Mouse (Mus musculus): ENCODE measurements around the gene Hes5. TPM values are rescaled to one million over a fixed set of nuclear protein-coding genes. Genes with fewer than 3 reads are reported as not detected.

The Hes5 gene
- polyA plus RNA-seq, 2 experiments = 0.04 TPM; not detected in 1

DNA sequence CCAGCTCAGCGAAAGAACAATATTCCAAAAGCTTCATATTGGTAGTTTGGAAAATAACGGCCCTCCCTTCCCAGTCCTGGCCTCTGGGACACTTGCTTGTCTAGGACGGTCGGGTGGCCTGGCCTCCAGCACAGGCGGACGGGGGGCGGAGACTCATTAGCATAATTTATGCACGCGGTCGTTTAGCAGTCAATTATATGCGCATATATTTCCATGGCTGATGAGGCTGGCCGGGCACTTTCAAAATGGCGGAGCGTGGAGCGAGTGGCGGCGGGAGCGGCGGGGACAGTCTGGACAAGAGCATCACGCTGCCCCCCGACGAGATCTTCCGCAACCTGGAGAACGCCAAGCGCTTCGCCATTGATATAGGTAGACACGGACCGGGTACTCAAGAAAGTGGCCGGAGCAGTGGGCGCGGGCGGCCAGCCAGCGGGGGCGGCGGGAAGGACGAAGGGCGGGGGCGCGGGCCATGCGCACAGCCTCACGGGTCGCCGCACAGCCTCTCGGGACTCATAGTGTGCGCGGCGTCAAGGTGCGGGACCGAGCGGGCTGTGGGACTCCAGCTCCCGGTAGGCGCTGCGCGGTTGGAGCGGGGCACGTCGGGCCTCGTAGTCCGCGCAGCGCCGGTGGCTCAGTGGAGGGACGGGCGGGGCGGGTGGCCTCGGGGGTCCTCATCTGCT, 3.3 kb downstream of the Hes5 start, which contains the start of gene Pank4:
TSS of gene Pank4 (plus strand) at position 223 of the 680 bp plus-strand sequence.
- peak; percentile 84 for ATAC-seq (ENCODE audit: insufficient read depth)
- peak within 1 kb of the TSS; percentile 92 to 93 for H3K4me3 ChIP-seq (ENCODE audit: insufficient read depth in 1 of 2, low read depth in 2 of 2, low read length in 2 of 2)
- DNase-seq (ENCODE audit: low read depth in 3 of 3, low spot score in 3 of 3) = peak; percentile 81 to 87 (median 86)
- H3K4me2 ChIP-seq (ENCODE audit: low read depth) = peak within 1 kb of the TSS; percentile 96
- H3K36me3 ChIP-seq (replicated peaks; ENCODE audit: control insufficient read depth, insufficient read depth, low read depth) = peaks cover 25% of the 10 kb centered on the region
- peak within 1 kb of the TSS; percentile 97 for H3K9ac ChIP-seq (replicated peaks)
- TF ChIP-seq CTCF (IDR thresholded peaks at IDR 0.05; ENCODE audit: low read depth) (no peak), EP300 (IDR thresholded peaks at IDR 0.05; ENCODE audit: low read depth) (no peak; the same call in 1 of the 2 replicates)
- H3K9me3 ChIP-seq (ENCODE audit: control insufficient read depth, low read length) = no peaks in the 10 kb centered on the region
- H3K27ac ChIP-seq = peak within 1 kb of the TSS; percentile 89
- peaks cover 44% of the 10 kb centered on the region for H3K27me3 ChIP-seq (ENCODE audit: control insufficient read depth, insufficient read depth, low read length)
- under 1% methylated on average over 66 of the region's 66 CpGs for WGBS (ENCODE audit: insufficient replicate concordance)
- H3K4me1 ChIP-seq (replicated peaks; ENCODE audit: control insufficient read depth in 2 of 2, insufficient read depth in 2 of 2, low read length in 1 of 2) = peaks cover 11 to 18% of the 10 kb centered on the region in 2 experiments

DNA sequence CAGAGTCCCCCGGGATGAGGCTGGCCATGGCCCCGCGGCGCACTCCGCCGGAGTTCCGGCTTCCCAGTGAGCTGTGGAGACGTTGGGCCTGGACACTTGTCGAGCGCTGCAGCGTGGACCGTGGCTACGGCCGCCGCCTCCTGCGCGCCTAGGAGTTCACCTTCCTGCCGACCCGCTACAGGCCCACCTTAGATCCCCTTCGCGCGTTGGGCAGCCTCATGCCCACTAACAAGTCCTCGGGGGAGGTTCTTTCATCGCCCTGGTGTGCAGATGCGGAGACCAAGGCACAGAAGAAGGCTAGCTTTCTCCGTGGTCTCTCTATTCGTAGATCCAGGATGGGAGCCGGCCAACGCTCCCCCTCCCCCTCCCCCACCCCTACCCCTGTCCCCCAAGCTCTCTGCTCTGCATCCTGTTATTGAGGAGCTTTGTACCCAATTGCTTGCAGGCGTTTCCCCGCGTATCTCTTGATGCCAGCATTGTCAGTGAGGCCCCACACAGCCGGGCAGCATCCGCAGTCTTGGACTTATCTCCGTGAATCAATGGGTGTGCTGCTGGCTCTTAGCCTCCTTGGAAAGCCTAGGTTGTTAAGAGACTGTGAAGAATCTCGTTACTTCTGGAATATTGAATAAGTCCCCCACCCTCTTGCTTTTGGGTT, 4.0 kb downstream of the Hes5 start:
- peaks cover 38% of the 10 kb centered on the region for H3K27me3 ChIP-seq (ENCODE audit: control insufficient read depth, insufficient read depth, low read length)
- DNase-seq (ENCODE audit: low read depth in 3 of 3, low spot score in 3 of 3) (peak; percentile 74 to 78 (median 76)), ATAC-seq (ENCODE audit: insufficient read depth) (peak; percentile 78)
- H3K4me2 ChIP-seq (ENCODE audit: low read depth) = peak overlapping the region; percentile 96
- WGBS (ENCODE audit: insufficient replicate concordance) = 0% methylated on average over 35 of the region's 36 CpGs
- peaks cover 11 to 18% of the 10 kb centered on the region in 2 experiments for H3K4me1 ChIP-seq (replicated peaks; ENCODE audit: control insufficient read depth in 2 of 2, insufficient read depth in 2 of 2, low read length in 1 of 2)
- TF ChIP-seq EP300 (IDR thresholded peaks at IDR 0.05; ENCODE audit: low read depth) = peak; percentile 52; the same call in 1 of the 2 replicates
- TF ChIP-seq CTCF (IDR thresholded peaks at IDR 0.05; ENCODE audit: low read depth) = no peak
- peak overlapping the region; percentile 97 for H3K9ac ChIP-seq (replicated peaks)
- H3K9me3 ChIP-seq (ENCODE audit: control insufficient read depth, low read length) = no peaks in the 10 kb centered on the region
- H3K36me3 ChIP-seq (replicated peaks; ENCODE audit: control insufficient read depth, insufficient read depth, low read depth) = peaks cover 32% of the 10 kb centered on the region
- peak overlapping the region; percentile 89 for H3K27ac ChIP-seq
- peak overlapping the region; percentile 92 to 93 for H3K4me3 ChIP-seq (ENCODE audit: insufficient read depth in 1 of 2, low read depth in 2 of 2, low read length in 2 of 2)

- H3K36me3 ChIP-seq (replicated peaks; ENCODE audit: control insufficient read depth, insufficient read depth, low read depth) = peaks cover 43% of the 10 kb centered on the region
- ATAC-seq (ENCODE audit: insufficient read depth) (no peak), DNase-seq (ENCODE audit: low read depth in 3 of 3, low spot score in 3 of 3) (no peak)
- 81% methylated on average over 3 of the region's 3 CpGs for WGBS (ENCODE audit: insufficient replicate concordance)
- H3K9me3 ChIP-seq (ENCODE audit: control insufficient read depth, low read length) = no peaks in the 10 kb centered on the region
- H3K4me3 ChIP-seq (ENCODE audit: insufficient read depth in 1 of 2, low read depth in 2 of 2, low read length in 2 of 2) = peak overlapping the region; percentile 92 to 93; a peak in 3 of 4 replicates
- no peak for TF ChIP-seq CTCF (IDR thresholded peaks at IDR 0.05; ENCODE audit: low read depth)
- TF ChIP-seq EP300 (IDR thresholded peaks at IDR 0.05; ENCODE audit: low read depth) = no peak
- H3K4me2 ChIP-seq (ENCODE audit: low read depth) = peak overlapping the region; percentile 96
- H3K27ac ChIP-seq = peak overlapping the region; percentile 89; the same call in 1 of the 2 replicates
- H3K4me1 ChIP-seq (replicated peaks; ENCODE audit: control insufficient read depth in 2 of 2, insufficient read depth in 2 of 2, low read length in 1 of 2) = peaks cover 11 to 18% of the 10 kb centered on the region in 2 experiments
- H3K27me3 ChIP-seq (ENCODE audit: control insufficient read depth, insufficient read depth, low read length) = peaks cover 26% of the 10 kb centered on the region
- H3K9ac ChIP-seq (replicated peaks) = peak overlapping the region; percentile 97
Observed at GRCm38 (mm10) chr4:154965856-154966255, 5.1 kb downstream of the Hes5 start.

DNA sequence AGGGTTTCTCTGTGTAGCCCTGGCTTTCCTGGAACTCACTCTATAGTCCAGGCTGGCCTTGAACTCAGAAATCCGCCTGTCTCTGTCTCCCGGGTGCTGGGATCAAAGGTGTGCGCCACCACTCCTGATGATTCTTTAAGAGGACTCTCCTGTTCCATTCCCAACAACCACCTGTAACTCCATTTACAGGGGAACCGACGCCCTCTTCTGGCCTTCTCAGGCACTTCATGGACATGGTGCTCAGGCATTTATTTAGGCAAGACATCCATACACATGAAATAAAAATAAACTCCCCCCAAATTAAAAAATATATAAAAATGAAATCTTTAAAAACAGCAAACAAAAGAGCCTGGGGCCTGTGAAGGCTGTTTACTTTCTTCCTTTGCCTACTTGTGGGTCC, 6.5 kb downstream of the Hes5 start:
- Histone ChIP-seq H3K27me3 (ENCODE audit: control insufficient read depth, insufficient read depth, low read length) (peaks cover 13% of the 10 kb centered on the region), H3K36me3 (replicated peaks; ENCODE audit: control insufficient read depth, insufficient read depth, low read depth) (peaks cover 56% of the 10 kb centered on the region), H3K9me3 (ENCODE audit: control insufficient read depth, low read length) (no peaks in the 10 kb centered on the region), H3K9ac (replicated peaks) (no peak overlapping the region), H3K27ac (no peak overlapping the region), H3K4me3 (ENCODE audit: insufficient read depth in 1 of 2, low read depth in 2 of 2, low read length in 2 of 2) (no peak overlapping the region), H3K4me2 (ENCODE audit: low read depth) (no peak overlapping the region), H3K4me1 (replicated peaks; ENCODE audit: control insufficient read depth in 2 of 2, insufficient read depth in 2 of 2, low read length in 1 of 2) (peaks cover 11 to 18% of the 10 kb centered on the region in 2 experiments)
- 63% methylated on average over 5 of the region's 5 CpGs for WGBS (ENCODE audit: insufficient replicate concordance)
- ATAC-seq (ENCODE audit: insufficient read depth) (no peak), DNase-seq (ENCODE audit: low read depth in 3 of 3, low spot score in 3 of 3) (peak in 1 of 3 experiments; percentile 40)
- TF ChIP-seq CTCF (IDR thresholded peaks at IDR 0.05; ENCODE audit: low read depth) (peak; percentile 61), EP300 (IDR thresholded peaks at IDR 0.05; ENCODE audit: low read depth) (no peak)

DNA sequence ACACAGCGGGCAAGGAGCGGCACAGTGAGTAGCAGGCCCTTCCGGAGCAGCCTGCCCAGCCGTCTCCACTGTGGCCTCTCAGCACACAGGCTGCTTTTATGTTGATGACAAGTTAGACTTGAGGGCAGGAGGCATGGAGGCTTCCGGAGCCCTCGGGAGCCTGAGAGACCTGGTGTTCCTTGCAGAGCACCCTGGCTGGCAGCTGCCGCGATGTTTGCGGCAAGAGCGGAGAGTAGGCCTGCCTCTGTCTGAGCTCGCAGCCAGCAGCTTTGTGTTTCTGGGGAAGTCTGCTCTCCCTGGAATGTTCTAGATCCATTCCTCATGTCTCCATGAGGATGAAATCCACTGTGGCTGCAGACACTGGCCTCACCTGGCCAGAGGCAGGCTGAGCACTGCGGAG, 11.8 kb downstream of the Hes5 start:
- H3K36me3 ChIP-seq (replicated peaks; ENCODE audit: control insufficient read depth, insufficient read depth, low read depth) = peaks cover 92% of the 10 kb centered on the region

More for the DNA sequence above, 11.8 kb downstream of the Hes5 start:
- Histone ChIP-seq H3K4me2 (ENCODE audit: low read depth) (no peak overlapping the region), H3K9me3 (ENCODE audit: control insufficient read depth, low read length) (no peaks in the 10 kb centered on the region), H3K9ac (replicated peaks) (no peak overlapping the region), H3K27ac (no peak overlapping the region), H3K27me3 (ENCODE audit: control insufficient read depth, insufficient read depth, low read length) (no peaks in the 10 kb centered on the region), H3K4me3 (ENCODE audit: insufficient read depth in 1 of 2, low read depth in 2 of 2, low read length in 2 of 2) (no peak overlapping the region), H3K4me1 (replicated peaks; ENCODE audit: control insufficient read depth in 2 of 2, insufficient read depth in 2 of 2, low read length in 1 of 2) (no peaks in the 10 kb centered on the region)
- no peak for ATAC-seq (ENCODE audit: insufficient read depth)
- DNase-seq (ENCODE audit: low read depth in 3 of 3, low spot score in 3 of 3) = no peak
- 94% methylated on average over 12 of the region's 12 CpGs for WGBS (ENCODE audit: insufficient replicate concordance)
- TF ChIP-seq EP300 (IDR thresholded peaks at IDR 0.05; ENCODE audit: low read depth) (no peak), CTCF (IDR thresholded peaks at IDR 0.05; ENCODE audit: low read depth) (no peak)
